Mouse (Mus musculus) liver, embryonic 11.5 days (tissue): ENCODE data around the gene Rsad2. TPM values are rescaled to one million over a fixed set of nuclear protein-coding genes. Genes with fewer than 3 reads are reported as not detected.

ENCODE experiments used
- ATAC-seq: fragments of 200-750 bp; cut with Nextera tagmentation; replicated peaks from 2 replicates; pipeline ENCODE4 v1.8.0; 2017; ENCODE audit warnings: moderate number of reproducible peaks, mild to moderate bottlenecking, moderate TSS enrichment, moderate library complexity; ENCODE audit not compliant: low FRiP score
- DNase-seq: peaks from one replicate; pipeline ENCODE4 v3.0.0-alpha.2; 2017; ENCODE audit warnings: low spot score
- H3K27ac ChIP-seq: fragments of 300-500 bp; sonication (generic); 2 replicates; pipeline ENCODE4 v1.5.1; 2014; ENCODE audit warnings: mild to moderate bottlenecking, low read depth, low read length, control low read depth
- H3K27me3 ChIP-seq: fragments of 300-500 bp; sonication (generic); replicated peaks from 2 replicates; pipeline ENCODE4 v1.6.1; 2014; ENCODE audit warnings: low read length, mixed read lengths; ENCODE audit not compliant: control insufficient read depth, insufficient read depth
- H3K36me3 ChIP-seq: fragments of 300-500 bp; sonication (generic); 2 replicates; pipeline ENCODE4 v1.6.1; 2014; ENCODE audit warnings: mild to moderate bottlenecking, low read length, moderate library complexity, mixed read lengths; ENCODE audit not compliant: control insufficient read depth, insufficient read depth
- H3K4me1 ChIP-seq: fragments of 300-500 bp; sonication (generic); replicated peaks from 2 replicates; pipeline ENCODE4 v1.6.1; 2014; ENCODE audit warnings: low read length, mixed read lengths; ENCODE audit not compliant: control insufficient read depth, insufficient read depth
- H3K4me2 ChIP-seq: fragments of 300-500 bp; sonication (generic); 2 replicates; pipeline ENCODE4 v1.6.1; 2014; ENCODE audit warnings: mild to moderate bottlenecking, control low read depth, moderate library complexity
- H3K4me3 ChIP-seq: fragments of 300-500 bp; sonication (generic); 2 replicates; pipeline ENCODE4 v1.5.1; 2014; ENCODE audit warnings: low read depth, low read length, control low read depth
- H3K9ac ChIP-seq: fragments of 300-500 bp; sonication (generic); 2 replicates; pipeline ENCODE4 v1.6.1; 2014; ENCODE audit warnings: low read depth, low read length, control low read depth
- H3K9me3 ChIP-seq: fragments of 300-500 bp; sonication (generic); 2 replicates; pipeline ENCODE4 v1.6.1; 2016; ENCODE audit warnings: low read length, inconsistent platforms, mixed read lengths; ENCODE audit not compliant: control insufficient read depth
- WGBS: fragments of 180-500 bp; shearing (Covaris S2); extraction: QIAGEN DNeasy Blood & Tissue Kit; methylation state at CpG from one replicate; pipeline ENCODE4 v1.1.7; 2014; 5-methylcytosine and 5-hydroxymethylcytosine counted together
- polyA plus RNA-seq: library from polyadenylated mRNA; unstranded; fragments of >200 nt; fragmentation: Nextera tagmentation; extraction: Ambion mirVana; gene quantifications from 2 replicates; pipeline ENCODE4 v1.2.1, GENCODE M21; 2014

The Rsad2 gene
- polyA plus RNA-seq, 1 experiment from 2014 or later = 0.44 TPM

DNA sequence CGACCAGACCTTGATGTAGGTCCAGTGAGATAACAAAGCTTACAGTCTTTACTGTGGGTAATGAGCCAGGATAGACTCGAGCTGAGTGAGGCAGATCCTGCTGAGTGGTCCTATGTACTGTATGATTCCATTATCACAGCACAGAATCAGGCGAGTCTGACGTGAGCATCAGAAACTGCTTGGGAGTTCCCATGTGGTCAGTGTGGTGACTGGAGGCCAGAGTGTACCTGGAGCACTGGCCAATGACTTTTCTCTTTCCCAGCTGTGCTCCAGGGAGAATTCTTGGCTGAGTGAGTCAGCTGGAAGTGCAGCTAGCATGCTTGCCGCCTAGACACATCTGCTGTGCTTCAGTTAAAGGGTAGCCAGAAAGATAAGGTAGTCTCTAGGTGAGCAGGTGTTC, 1.6 kb downstream of the Rsad2 start:
- H3K27ac ChIP-seq = no peak overlapping the region
- no peak overlapping the region for H3K9ac ChIP-seq
- ATAC-seq (no peak), DNase-seq (no peak)
- no peaks in the 10 kb centered on the region for H3K36me3 ChIP-seq
- H3K4me3 ChIP-seq = no peak overlapping the region
- 38% methylated on average over 5 of the region's 5 CpGs for WGBS
- H3K27me3 ChIP-seq = no peaks in the 10 kb centered on the region
- peaks cover 13% of the 10 kb centered on the region for H3K4me1 ChIP-seq
- no peaks in the 10 kb centered on the region for H3K9me3 ChIP-seq
- no peak overlapping the region for H3K4me2 ChIP-seq

DNA sequence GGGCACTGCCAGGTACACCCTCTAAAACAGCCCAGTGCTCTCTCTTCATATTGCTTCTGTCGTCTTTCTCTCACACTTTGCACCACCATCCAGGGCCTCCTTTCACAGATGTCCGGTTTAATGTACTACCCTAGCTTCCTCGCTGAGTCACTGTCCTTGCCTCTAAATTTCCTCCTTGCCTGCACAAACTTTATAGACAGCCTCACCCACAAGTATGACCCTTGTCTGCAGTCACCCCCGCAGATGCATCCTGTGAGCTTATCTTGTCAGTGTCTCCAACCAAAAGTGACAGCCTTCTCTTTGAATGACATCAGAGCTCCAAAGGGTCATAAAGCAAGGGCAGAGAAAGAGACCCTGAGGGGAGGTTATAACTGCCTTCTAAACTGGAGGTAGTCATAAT, 3.3 kb downstream of the Rsad2 start:
- Histone ChIP-seq H3K9me3 (no peaks in the 10 kb centered on the region), H3K4me1 (peaks cover 13% of the 10 kb centered on the region), H3K4me2 (no peak overlapping the region), H3K27me3 (no peaks in the 10 kb centered on the region), H3K9ac (no peak overlapping the region), H3K36me3 (no peaks in the 10 kb centered on the region), H3K27ac (no peak overlapping the region), H3K4me3 (no peak overlapping the region)
- DNase-seq (no peak), ATAC-seq (no peak)
- 22% methylated on average over 4 of the region's 4 CpGs for WGBS

DNA sequence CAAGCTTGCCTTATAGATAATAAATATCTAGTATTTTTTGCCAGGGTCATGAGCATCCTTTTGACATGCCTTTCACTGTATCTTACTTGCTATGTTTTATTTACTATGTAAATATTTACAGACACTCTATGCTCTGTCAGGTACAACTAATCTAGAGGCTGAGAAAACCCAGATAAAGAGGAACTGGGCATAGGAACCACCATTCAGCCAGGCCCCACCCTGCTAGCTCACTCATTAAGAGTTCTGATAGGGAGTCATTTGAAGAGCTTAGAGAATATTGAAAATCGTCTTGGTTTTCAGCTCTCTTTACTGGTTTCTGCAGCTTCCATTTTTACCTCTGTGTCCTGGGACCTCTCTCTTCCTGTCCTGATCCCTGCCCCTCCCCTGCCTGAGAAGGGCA, 5.1 kb downstream of the Rsad2 start:
- WGBS = 23% methylated on average over 1 of the region's 1 CpGs
- Histone ChIP-seq H3K9ac (no peak overlapping the region), H3K9me3 (no peaks in the 10 kb centered on the region), H3K4me1 (peaks cover 8% of the 10 kb centered on the region), H3K27me3 (no peaks in the 10 kb centered on the region), H3K27ac (no peak overlapping the region), H3K4me3 (no peak overlapping the region), H3K4me2 (no peak overlapping the region), H3K36me3 (no peaks in the 10 kb centered on the region)
- DNase-seq = no peak
- ATAC-seq = no peak

DNA sequence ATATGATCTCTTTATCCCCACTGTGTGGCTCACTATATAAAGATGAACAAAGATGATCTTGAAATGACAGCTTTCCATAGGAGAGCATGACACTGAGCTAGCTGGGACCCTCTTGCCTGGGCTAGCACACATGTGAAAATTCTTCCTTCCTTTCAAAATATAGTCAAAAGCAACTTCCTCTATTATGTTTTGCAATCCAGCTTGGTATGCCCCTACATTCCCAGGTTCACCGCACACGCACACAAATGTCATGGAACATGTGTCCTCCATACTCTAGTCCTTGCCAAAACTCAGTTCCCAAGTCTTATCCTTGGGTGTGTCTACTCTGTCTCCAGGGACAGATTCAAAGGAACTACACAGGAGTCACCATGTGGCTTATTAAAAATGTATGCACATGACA, 6.8 kb downstream of the Rsad2 start:
- WGBS = 91% methylated on average over 2 of the region's 2 CpGs

DNA sequence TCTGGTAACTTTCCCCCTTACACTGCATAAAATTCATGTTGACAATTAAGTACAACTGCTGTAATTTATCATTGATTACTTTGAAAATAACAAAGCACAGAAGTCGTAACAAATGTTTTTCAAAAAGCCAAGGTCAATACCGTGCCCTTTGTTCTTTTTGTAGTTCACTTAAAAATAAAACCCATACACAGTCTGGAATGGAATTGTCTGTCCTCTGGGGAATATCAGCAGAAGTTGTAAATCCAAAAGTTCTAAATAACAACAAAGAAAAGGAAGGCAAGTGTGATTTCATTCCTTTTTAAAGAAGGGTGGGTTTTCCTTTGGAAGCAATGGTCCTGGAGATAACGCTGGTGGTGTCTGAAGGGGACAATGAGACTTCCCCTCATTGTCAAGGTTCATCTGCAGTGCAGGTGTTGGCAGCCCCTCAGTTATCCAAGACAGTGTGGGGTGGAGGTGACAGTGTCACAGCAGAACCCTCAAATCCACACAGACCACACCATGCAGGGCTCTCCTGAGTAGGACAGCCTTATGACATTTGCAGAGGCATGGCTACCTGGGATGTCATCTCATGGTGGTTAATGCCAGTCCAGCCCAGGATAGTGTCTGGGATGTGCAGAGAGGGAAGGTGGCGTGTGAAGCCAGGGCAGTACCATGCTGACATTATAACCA, 9.7 kb downstream of the Rsad2 start:
- Histone ChIP-seq H3K4me3 (no peak overlapping the region), H3K9ac (no peak overlapping the region), H3K27ac (no peak overlapping the region), H3K4me1 (no peaks in the 10 kb centered on the region), H3K27me3 (no peaks in the 10 kb centered on the region), H3K4me2 (no peak overlapping the region), H3K9me3 (no peaks in the 10 kb centered on the region), H3K36me3 (no peaks in the 10 kb centered on the region)
- ATAC-seq (no peak), DNase-seq (no peak)
- whole genome bisulfite sequencing = 74% methylated on average over 4 of the region's 4 CpGs

More for the DNA sequence above, 6.8 kb downstream of the Rsad2 start:
- Histone ChIP-seq H3K9me3 (no peaks in the 10 kb centered on the region), H3K27ac (no peak overlapping the region), H3K4me2 (no peak overlapping the region), H3K27me3 (no peaks in the 10 kb centered on the region), H3K9ac (no peak overlapping the region), H3K36me3 (no peaks in the 10 kb centered on the region), H3K4me1 (peaks cover 6% of the 10 kb centered on the region), H3K4me3 (no peak overlapping the region)
- no peak for DNase-seq
- no peak for ATAC-seq

DNA sequence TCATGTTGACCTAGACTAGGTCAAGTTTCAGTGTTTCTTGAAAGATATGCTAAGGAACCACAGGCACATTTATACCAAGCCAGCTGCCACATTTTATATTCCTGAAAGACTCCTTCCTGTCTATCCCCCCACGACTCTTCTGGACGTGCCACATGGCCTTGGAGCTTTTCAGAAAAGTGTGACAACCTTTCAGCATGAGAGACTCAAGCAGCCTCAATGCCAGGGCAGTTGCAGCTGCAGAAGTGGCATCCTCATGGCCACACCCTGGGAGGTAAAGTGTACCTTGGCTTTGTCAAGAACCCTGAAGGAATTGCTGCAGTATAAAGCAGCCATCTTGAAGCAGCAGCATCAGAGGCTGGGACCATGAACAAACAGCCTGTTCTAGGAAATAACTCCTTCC, 11.7 kb downstream of the Rsad2 start:
- H3K4me2 ChIP-seq = no peak overlapping the region
- ATAC-seq (no peak), DNase-seq (no peak)
- H3K27me3 ChIP-seq = no peaks in the 10 kb centered on the region
- H3K4me3 ChIP-seq = no peak overlapping the region
- no peaks in the 10 kb centered on the region for H3K9me3 ChIP-seq
- no peaks in the 10 kb centered on the region for H3K4me1 ChIP-seq
- no peaks in the 10 kb centered on the region for H3K36me3 ChIP-seq
- H3K9ac ChIP-seq = no peak overlapping the region
- WGBS = 74% methylated on average over 2 of the region's 2 CpGs
- no peak overlapping the region for H3K27ac ChIP-seq

DNA sequence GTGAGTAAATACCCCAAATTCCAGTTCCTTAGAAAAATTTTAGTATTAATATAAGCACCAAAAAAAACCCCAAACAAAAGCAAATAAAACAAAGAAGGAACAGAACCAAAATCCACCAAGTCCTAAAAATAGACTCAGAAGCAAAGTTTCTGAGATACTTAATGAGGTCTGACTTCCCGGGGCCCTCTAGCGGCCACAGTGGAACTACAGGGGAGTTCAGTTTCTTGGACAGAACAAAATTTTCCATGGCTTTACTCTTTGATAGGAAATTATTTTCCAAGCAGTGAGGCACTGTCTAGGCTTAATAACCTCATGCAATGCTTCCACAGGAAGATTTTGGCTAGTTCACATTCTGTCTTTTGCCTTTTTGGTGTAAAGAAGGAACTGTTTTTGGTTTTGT, 12.2 kb downstream of the Rsad2 start:
- ATAC-seq (no peak), DNase-seq (no peak)
- H3K27me3 ChIP-seq = no peaks in the 10 kb centered on the region
- WGBS = 3% methylated on average over 2 of the region's 2 CpGs
- H3K4me1 ChIP-seq = no peaks in the 10 kb centered on the region
- H3K4me2 ChIP-seq = no peak overlapping the region
- no peak overlapping the region for H3K4me3 ChIP-seq
- H3K9me3 ChIP-seq = no peaks in the 10 kb centered on the region
- no peak overlapping the region for H3K9ac ChIP-seq
- no peaks in the 10 kb centered on the region for H3K36me3 ChIP-seq
- no peak overlapping the region for H3K27ac ChIP-seq

DNA sequence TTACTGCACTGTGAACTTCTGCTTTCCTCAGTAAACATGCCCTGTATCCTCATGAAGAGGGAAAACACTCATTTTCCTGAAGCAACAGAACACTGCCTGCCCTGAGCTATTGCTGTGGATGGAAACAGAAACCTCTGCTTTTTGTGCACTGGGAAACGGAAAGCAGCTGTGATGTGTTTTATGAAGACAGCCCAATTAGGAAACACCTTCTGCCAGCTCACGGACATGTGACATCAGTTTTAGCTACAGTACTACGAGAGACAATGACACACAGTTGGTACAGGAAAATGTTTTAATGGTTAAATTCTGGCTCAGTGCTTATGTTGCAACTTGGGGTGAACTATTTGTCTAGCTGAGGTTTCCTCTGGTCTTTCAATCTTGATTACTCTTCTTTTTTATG, 16.9 kb downstream of the Rsad2 start:
- Histone ChIP-seq H3K27me3 (no peaks in the 10 kb centered on the region), H3K4me2 (no peak overlapping the region), H3K9ac (no peak overlapping the region), H3K9me3 (no peaks in the 10 kb centered on the region), H3K4me3 (no peak overlapping the region), H3K36me3 (no peaks in the 10 kb centered on the region), H3K27ac (no peak overlapping the region), H3K4me1 (no peaks in the 10 kb centered on the region)
- no peak for DNase-seq
- WGBS = 63% methylated on average over 3 of the region's 3 CpGs
- ATAC-seq = no peak

DNA sequence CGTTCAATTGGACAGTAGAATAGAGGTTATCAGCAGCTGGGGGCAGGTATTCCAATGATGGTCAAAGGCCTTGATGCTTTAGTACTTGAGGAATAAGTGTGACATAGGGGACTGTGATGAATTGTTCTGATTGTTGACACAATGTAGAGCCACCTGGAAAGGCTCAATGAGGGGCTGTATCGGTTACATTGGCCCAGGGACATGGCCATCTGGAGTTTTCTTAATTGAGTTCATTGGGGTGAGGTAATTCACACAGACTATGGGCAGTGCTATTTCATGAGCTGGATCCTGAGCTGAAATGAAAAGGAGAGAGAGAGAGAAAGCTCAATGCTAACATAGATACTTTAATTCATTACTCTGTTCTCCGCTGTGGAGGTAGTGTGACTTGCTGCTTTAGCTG, 18.3 kb downstream of the Rsad2 start:
- DNase-seq (no peak), ATAC-seq (no peak)
- Histone ChIP-seq H3K36me3 (no peaks in the 10 kb centered on the region), H3K4me3 (no peak overlapping the region), H3K4me2 (no peak overlapping the region), H3K9ac (no peak overlapping the region), H3K4me1 (no peaks in the 10 kb centered on the region), H3K27me3 (no peaks in the 10 kb centered on the region), H3K27ac (no peak overlapping the region), H3K9me3 (no peaks in the 10 kb centered on the region)
- 78% methylated on average over 3 of the region's 3 CpGs for WGBS
